Mouse (Mus musculus): ENCODE results near the gene Bckdhb. TPM values are rescaled to one million over a fixed set of nuclear protein-coding genes. Genes with fewer than 3 reads are reported as not detected.

Bckdhb gene
- polyA plus RNA-seq, 1 experiment, result 35.5 TPM

- Histone ChIP-seq H3K4me1 (ENCODE audit: control insufficient read depth, insufficient read depth, low read length) (peaks cover 4% of the 10 kb centered on the region), H3K4me3 (ENCODE audit: insufficient read depth, low read length) (no peak overlapping the region), H3K27ac (ENCODE audit: insufficient read depth, low read length) (no peak overlapping the region)
- TF ChIP-seq CTCF (IDR thresholded peaks at IDR 0.05; ENCODE audit: extremely low read depth, insufficient read depth, low read length) (no peak), POLR2A (IDR thresholded peaks at IDR 0.05; ENCODE audit: extremely low read depth, insufficient read depth, low read length) (no peak)
These were observed 185.0 kb downstream of the Bckdhb start for GRCm38 (mm10) chr9:84109777-84110478.

- H3K4me3 ChIP-seq (ENCODE audit: insufficient read depth, low read length), result no peak overlapping the region
- H3K4me1 ChIP-seq (ENCODE audit: control insufficient read depth, insufficient read depth, low read length), result peaks cover 4% of the 10 kb centered on the region
- TF ChIP-seq POLR2A (IDR thresholded peaks at IDR 0.05; ENCODE audit: extremely low read depth, insufficient read depth, low read length) (no peak), CTCF (IDR thresholded peaks at IDR 0.05; ENCODE audit: extremely low read depth, insufficient read depth, low read length) (no peak)
- 0 out of 2 replicates have a peak overlapping the region, but pooled peaks have one; percentile 62 for H3K27ac ChIP-seq (ENCODE audit: insufficient read depth, low read length)
These were observed 185.7 kb downstream of the Bckdhb start for GRCm38 (mm10) chr9:84110616-84111015.

- Histone ChIP-seq H3K4me1 (ENCODE audit: control insufficient read depth, insufficient read depth, low read length) (peaks cover 4% of the 10 kb centered on the region), H3K4me3 (ENCODE audit: insufficient read depth, low read length) (no peak overlapping the region), H3K27ac (ENCODE audit: insufficient read depth, low read length) (no peak overlapping the region)
- TF ChIP-seq POLR2A (IDR thresholded peaks at IDR 0.05; ENCODE audit: extremely low read depth, insufficient read depth, low read length), result no peak
- no peak for TF ChIP-seq CTCF (IDR thresholded peaks at IDR 0.05; ENCODE audit: extremely low read depth, insufficient read depth, low read length)
These were observed 187.4 kb downstream of the Bckdhb start for GRCm38 (mm10) chr9:84112319-84112718.

GRCm38 (mm10) chr9:84112842-84113568 is 188.1 kb downstream of the Bckdhb start:
- H3K4me1 ChIP-seq (ENCODE audit: control insufficient read depth, insufficient read depth, low read length), result peaks cover 3% of the 10 kb centered on the region; the same call in 1 of the 2 replicates
- TF ChIP-seq CTCF (IDR thresholded peaks at IDR 0.05; ENCODE audit: extremely low read depth, insufficient read depth, low read length), result no peak
- no peak for TF ChIP-seq POLR2A (IDR thresholded peaks at IDR 0.05; ENCODE audit: extremely low read depth, insufficient read depth, low read length)
- no peak overlapping the region for H3K27ac ChIP-seq (ENCODE audit: insufficient read depth, low read length)
- no peak overlapping the region for H3K4me3 ChIP-seq (ENCODE audit: insufficient read depth, low read length)

GRCm38 (mm10) chr9:84114254-84114653 is 189.3 kb downstream of the Bckdhb start:
- no peak for TF ChIP-seq POLR2A (IDR thresholded peaks at IDR 0.05; ENCODE audit: extremely low read depth, insufficient read depth, low read length)
- TF ChIP-seq CTCF (IDR thresholded peaks at IDR 0.05; ENCODE audit: extremely low read depth, insufficient read depth, low read length), result no peak
- no peak overlapping the region for H3K4me3 ChIP-seq (ENCODE audit: insufficient read depth, low read length)
- H3K4me1 ChIP-seq (ENCODE audit: control insufficient read depth, insufficient read depth, low read length), result peaks cover 2% of the 10 kb centered on the region; the same call in 1 of the 2 replicates
- H3K27ac ChIP-seq (ENCODE audit: insufficient read depth, low read length), result no peak overlapping the region

- H3K27ac ChIP-seq (ENCODE audit: insufficient read depth, low read length), result no peak overlapping the region
- H3K4me3 ChIP-seq (ENCODE audit: insufficient read depth, low read length), result no peak overlapping the region
- peak; percentile 30; the same call in 1 of the 2 replicates for TF ChIP-seq CTCF (IDR thresholded peaks at IDR 0.05; ENCODE audit: extremely low read depth, insufficient read depth, low read length)
- TF ChIP-seq POLR2A (IDR thresholded peaks at IDR 0.05; ENCODE audit: extremely low read depth, insufficient read depth, low read length), result no peak
- no peaks in the 10 kb centered on the region for H3K4me1 ChIP-seq (ENCODE audit: control insufficient read depth, insufficient read depth, low read length)
These were observed 192.4 kb downstream of the Bckdhb start for GRCm38 (mm10) chr9:84117337-84117736.

- H3K27ac ChIP-seq (ENCODE audit: insufficient read depth, low read length), result no peak overlapping the region
- no peak for TF ChIP-seq CTCF (IDR thresholded peaks at IDR 0.05; ENCODE audit: extremely low read depth, insufficient read depth, low read length)
- no peak for TF ChIP-seq POLR2A (IDR thresholded peaks at IDR 0.05; ENCODE audit: extremely low read depth, insufficient read depth, low read length)
- H3K4me3 ChIP-seq (ENCODE audit: insufficient read depth, low read length), result no peak overlapping the region
- no peaks in the 10 kb centered on the region; the same call in 1 of the 2 replicates for H3K4me1 ChIP-seq (ENCODE audit: control insufficient read depth, insufficient read depth, low read length)
These were observed 200.1 kb downstream of the Bckdhb start for GRCm38 (mm10) chr9:84124996-84125395.

- no peaks in the 10 kb centered on the region for H3K4me1 ChIP-seq (ENCODE audit: control insufficient read depth, insufficient read depth, low read length)
- no peak overlapping the region for H3K27ac ChIP-seq (ENCODE audit: insufficient read depth, low read length)
- TF ChIP-seq CTCF (IDR thresholded peaks at IDR 0.05; ENCODE audit: extremely low read depth, insufficient read depth, low read length), result no peak
- no peak for TF ChIP-seq POLR2A (IDR thresholded peaks at IDR 0.05; ENCODE audit: extremely low read depth, insufficient read depth, low read length)
- H3K4me3 ChIP-seq (ENCODE audit: insufficient read depth, low read length), result no peak overlapping the region
These were observed 205.4 kb downstream of the Bckdhb start for GRCm38 (mm10) chr9:84130338-84130737.

GRCm38 (mm10) chr9:84135062-84135461 is 210.1 kb downstream of the Bckdhb start:
- Histone ChIP-seq H3K4me3 (ENCODE audit: insufficient read depth, low read length) (no peak overlapping the region), H3K4me1 (ENCODE audit: control insufficient read depth, insufficient read depth, low read length) (no peaks in the 10 kb centered on the region), H3K27ac (ENCODE audit: insufficient read depth, low read length) (no peak overlapping the region)
- TF ChIP-seq POLR2A (IDR thresholded peaks at IDR 0.05; ENCODE audit: extremely low read depth, insufficient read depth, low read length), result no peak
- no peak for TF ChIP-seq CTCF (IDR thresholded peaks at IDR 0.05; ENCODE audit: extremely low read depth, insufficient read depth, low read length)
